13 mouse cellular contexts compared by ENCODE assay signal in the genomic region with DNA sequence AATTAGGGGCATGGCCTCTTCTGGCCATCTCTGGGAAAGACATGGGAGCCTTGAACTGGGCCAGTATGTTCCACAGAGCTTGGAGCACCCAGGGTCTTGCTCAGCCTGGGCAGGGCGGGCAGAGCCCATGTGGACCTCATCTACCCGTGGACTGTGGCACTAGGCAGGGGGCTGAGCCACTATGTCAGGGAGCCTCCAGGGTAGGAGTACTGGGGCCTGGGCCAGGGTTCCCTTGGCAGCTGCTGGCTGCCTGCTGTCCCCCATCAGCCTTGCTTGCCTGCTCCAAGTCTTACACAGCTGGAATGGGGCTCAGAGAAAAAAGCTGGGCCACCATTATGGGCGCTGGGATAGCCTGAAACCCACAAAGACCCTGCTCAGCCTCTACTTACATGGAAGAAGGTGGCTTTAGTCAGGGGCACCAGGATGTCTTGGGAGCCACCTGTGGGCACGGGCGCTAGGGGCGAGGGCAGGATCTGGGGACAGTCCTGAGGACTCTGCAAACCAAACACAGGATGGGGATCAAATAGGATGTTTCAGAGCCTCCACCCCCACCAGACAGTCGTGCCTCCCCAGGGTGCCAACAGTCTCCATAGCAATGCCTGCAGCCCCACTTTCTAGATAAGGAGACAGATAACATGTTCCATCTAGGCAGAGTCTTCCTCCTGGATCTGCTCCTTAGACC. TPM values are rescaled to one million over a fixed set of nuclear protein-coding genes. Genes with fewer than 3 reads are reported as not detected.
DNase-seq lines count a peak whose midpoint lies in the region; ATAC-seq and TF ChIP-seq lines count a peak whose summit lies in the region.
"Had no signal": no experiment of that assay in that cellular context is flagged by ENCODE, and none has a peak within 500 bp of the region (broad histone marks: within the 10 kb centered on the region; RNA-seq: fewer than 3 reads in every experiment).

No protein-coding gene starts in this region.

- no peak for TF ChIP-seq POLR2A in lung, adult 2 months (IDR thresholded peaks at IDR 0.05; ENCODE audit: borderline replicate concordance, extremely low read depth, low read depth, low read length)

- peaks cover 61% of the 10 kb centered on the region for H3K36me3 ChIP-seq in heart, embryonic 14.5 days (ENCODE audit: control insufficient read depth, insufficient read depth, low read length)
- H3K36me3 ChIP-seq in lung, embryonic 16.5 days (ENCODE audit: control insufficient read depth, insufficient read depth, low read length), result peaks cover 15% of the 10 kb centered on the region
- H3K36me3 ChIP-seq in embryonic facial prominence, embryonic 13.5 days, result peaks cover 41% of the 10 kb centered on the region
- peaks cover 7% of the 10 kb centered on the region; the same call in 1 of the 2 replicates for H3K36me3 ChIP-seq in forebrain, postnatal 0 days (ENCODE audit: insufficient read depth)
- peaks cover under 1% of the 10 kb centered on the region for H3K36me3 ChIP-seq in liver, embryonic 12.5 days
- H3K36me3 ChIP-seq: liver, embryonic 15.5 days had no signal

- intact Hi-C loops in heart, postnatal 25 days (cut with DNase I), result no loop called here

- no peaks in the 10 kb centered on the region for H3K9me3 ChIP-seq in heart, embryonic 14.5 days (ENCODE audit: control insufficient read depth, low read length)
- no peaks in the 10 kb centered on the region for H3K9me3 ChIP-seq in lung, embryonic 16.5 days (ENCODE audit: control insufficient read depth, low read length)
- no peaks in the 10 kb centered on the region for H3K9me3 ChIP-seq in embryonic facial prominence, embryonic 13.5 days
- no peaks in the 10 kb centered on the region for H3K9me3 ChIP-seq in forebrain, postnatal 0 days (ENCODE audit: low read length)
- no peaks in the 10 kb centered on the region for H3K9me3 ChIP-seq in liver, embryonic 12.5 days (replicated peaks)
- H3K9me3 ChIP-seq: liver, embryonic 15.5 days had no signal

- TF ChIP-seq CTCF in lung, adult 2 months (IDR thresholded peaks at IDR 0.05; ENCODE audit: insufficient read depth, low read length), result no peak
- TF ChIP-seq CTCF in forebrain, postnatal 0 days (IDR thresholded peaks at IDR 0.05; ENCODE audit: low read depth), result no peak

- H3K9ac ChIP-seq in heart, embryonic 14.5 days (ENCODE audit: low read length), result no peak overlapping the region
- no peak overlapping the region for H3K9ac ChIP-seq in lung, embryonic 16.5 days (ENCODE audit: low read length)
- H3K9ac ChIP-seq in embryonic facial prominence, embryonic 13.5 days, result peak overlapping the region; percentile 40
- H3K9ac ChIP-seq in forebrain, postnatal 0 days, result no peak overlapping the region
- H3K9ac ChIP-seq in liver, embryonic 12.5 days, result no peak overlapping the region
- H3K9ac ChIP-seq: liver, embryonic 15.5 days had no signal

- DNase-seq in heart, postnatal 25 days (ENCODE audit: low spot score), result no peak
- no peak for DNase-seq in lung, adult 2 months
- no peak for DNase-seq in forebrain, postnatal 0 days
- DNase-seq in urinary bladder, postnatal 36 days (ENCODE audit: low spot score in 2 of 2), result no peak
- DNase-seq: adrenal gland, postnatal 36 days; kidney, adult 18-20 months had no signal

- no peak overlapping the region for H3K4me3 ChIP-seq in heart, embryonic 14.5 days (ENCODE audit: control insufficient read depth in 1 of 2, insufficient read depth in 1 of 2, low read depth in 1 of 2, low read length in 2 of 2)
- no peak overlapping the region for H3K4me3 ChIP-seq in lung, embryonic 16.5 days (ENCODE audit: low read length)
- H3K4me3 ChIP-seq in lung, adult 2 months (replicated peaks; ENCODE audit: extremely low read depth, low read depth, low read length), result no peak overlapping the region
- H3K4me3 ChIP-seq in embryonic facial prominence, embryonic 13.5 days, result no peak overlapping the region
- no peak overlapping the region for H3K4me3 ChIP-seq in forebrain, postnatal 0 days (ENCODE audit: low read depth, low read length)
- H3K4me3 ChIP-seq in liver, embryonic 12.5 days, result no peak overlapping the region
- H3K4me3 ChIP-seq: liver, embryonic 15.5 days had no signal

- H3K4me1 ChIP-seq in heart, embryonic 14.5 days (ENCODE audit: control insufficient read depth in 2 of 2, insufficient read depth in 2 of 2, low read length in 2 of 2), result peaks cover 24 to 33% of the 10 kb centered on the region in 2 experiments
- peaks cover 23% of the 10 kb centered on the region for H3K4me1 ChIP-seq in lung, embryonic 16.5 days (replicated peaks; ENCODE audit: control insufficient read depth, insufficient read depth, low read length)
- peaks cover 17% of the 10 kb centered on the region for H3K4me1 ChIP-seq in lung, adult 2 months (ENCODE audit: control insufficient read depth, insufficient read depth, low read length)
- H3K4me1 ChIP-seq in embryonic facial prominence, embryonic 13.5 days, result peaks cover 64% of the 10 kb centered on the region
- 0 out of 2 replicates have a peak, but pooled peaks cover 2% of the 10 kb centered on the region for H3K4me1 ChIP-seq in forebrain, postnatal 0 days (ENCODE audit: insufficient read depth)
- H3K4me1 ChIP-seq in liver, embryonic 12.5 days, result peaks cover 23% of the 10 kb centered on the region; the same call in 1 of the 2 replicates

- 68% methylated on average over 7 of the region's 7 CpGs for WGBS in heart, embryonic 14.5 days
- 58% methylated on average over 7 of the region's 7 CpGs for WGBS in lung, embryonic 16.5 days
- 70% methylated on average over 7 of the region's 7 CpGs for WGBS in lung, adult 2 months
- WGBS in embryonic facial prominence, embryonic 13.5 days, result 77% methylated on average over 7 of the region's 7 CpGs
- 74% methylated on average over 7 of the region's 7 CpGs for WGBS in forebrain, postnatal 0 days
- 66% methylated on average over 7 of the region's 7 CpGs for WGBS in liver, embryonic 12.5 days (ENCODE audit: insufficient replicate concordance)

- no peaks in the 10 kb centered on the region for H3K27me3 ChIP-seq in heart, embryonic 14.5 days (ENCODE audit: control insufficient read depth, insufficient read depth, low read length)
- no peaks in the 10 kb centered on the region for H3K27me3 ChIP-seq in lung, embryonic 16.5 days (ENCODE audit: control insufficient read depth, insufficient read depth, low read depth, low read length)
- no peaks in the 10 kb centered on the region; the same call in 1 of the 2 replicates for H3K27me3 ChIP-seq in embryonic facial prominence, embryonic 13.5 days
- H3K27me3 ChIP-seq in forebrain, postnatal 0 days (ENCODE audit: insufficient read depth, low read length), result no peaks in the 10 kb centered on the region
- no peaks in the 10 kb centered on the region for H3K27me3 ChIP-seq in liver, embryonic 12.5 days (replicated peaks)
- H3K27me3 ChIP-seq: CH12.LX; liver, embryonic 15.5 days had no signal

- H3K4me2 ChIP-seq in heart, embryonic 14.5 days (ENCODE audit: low read length), result no peak overlapping the region
- no peak overlapping the region for H3K4me2 ChIP-seq in lung, embryonic 16.5 days (ENCODE audit: low read depth, low read length)
- peak overlapping the region; percentile 20; the same call in 1 of the 2 replicates for H3K4me2 ChIP-seq in embryonic facial prominence, embryonic 13.5 days
- H3K4me2 ChIP-seq in forebrain, postnatal 0 days (ENCODE audit: low read depth), result no peak overlapping the region
- no peak overlapping the region for H3K4me2 ChIP-seq in liver, embryonic 12.5 days
- H3K4me2 ChIP-seq: liver, embryonic 15.5 days had no signal

- ATAC-seq in heart, embryonic 14.5 days (ENCODE audit: insufficient number of reproducible peaks, insufficient read depth, low FRiP score, low read depth), result 0 out of 2 replicates have a peak, but pooled peaks have one; percentile 13
- peak; percentile 61 for ATAC-seq in lung, embryonic 16.5 days (ENCODE audit: low read depth)
- ATAC-seq in embryonic facial prominence, embryonic 13.5 days (ENCODE audit: insufficient number of reproducible peaks, insufficient read depth, low FRiP score, low TSS enrichment, low read depth), result peak; percentile 44; the same call in 1 of the 2 replicates
- peak; percentile 28 for ATAC-seq in forebrain, postnatal 0 days
- no peak for ATAC-seq in liver, embryonic 12.5 days

- H3K27ac ChIP-seq in heart, embryonic 14.5 days (replicated peaks in 1 of 2; ENCODE audit: control insufficient read depth in 1 of 2, insufficient read depth in 1 of 2, low read depth in 2 of 2, low read length in 2 of 2), result no peak overlapping the region
- peak overlapping the region; percentile 38 for H3K27ac ChIP-seq in lung, embryonic 16.5 days (ENCODE audit: low read length)
- H3K27ac ChIP-seq in embryonic facial prominence, embryonic 13.5 days, result peak overlapping the region; percentile 82
- H3K27ac ChIP-seq in forebrain, postnatal 0 days (ENCODE audit: low read depth, low read length), result no peak overlapping the region
- no peak overlapping the region for H3K27ac ChIP-seq in liver, embryonic 12.5 days
- H3K27ac ChIP-seq: liver, embryonic 15.5 days had no signal

RNA-seq across cellular contexts. Expression of a gene that starts 22.6 kb away (rescaled TPM):
- polyA plus RNA-seq in heart, embryonic 14.5 days (2014; fragmentation: Nextera tagmentation; extraction: Ambion mirVana), result 58.8 and 68.9 TPM in 2 replicates
- 10 to 100 TPM; 79.7 to 91.8 TPM for total RNA-seq in heart, postnatal 25 days (2021)
- polyA plus RNA-seq in lung, embryonic 16.5 days (2015; fragmentation: Nextera tagmentation; extraction: Ambion mirVana), result 45.2 and 47.8 TPM in 2 replicates
- polyA plus RNA-seq in lung, adult 2 months (2012; rRNA removed), result 146 and 185 TPM in 2 replicates
- polyA plus RNA-seq in embryonic facial prominence, embryonic 13.5 days (2015; fragmentation: Nextera tagmentation; extraction: Ambion mirVana), result 25.2 and 40.3 TPM in 2 replicates
- 44.1 and 63.3 TPM in 2 replicates for total RNA-seq in forebrain, postnatal 0 days (2014; rRNA removed)
- 16.9 and 17.6 TPM in 2 replicates for polyA plus RNA-seq in forebrain, postnatal 0 days (2015; fragmentation: Nextera tagmentation; extraction: Ambion mirVana)
- polyA plus RNA-seq in liver, embryonic 12.5 days (2016; fragmentation: Nextera tagmentation; extraction: Ambion mirVana), result 16.2 TPM in 2 replicates

RNA-seq across cellular contexts. Expression of a gene that starts 27.5 kb away (rescaled TPM):
- not detected in 2 replicates for polyA plus RNA-seq in heart, embryonic 14.5 days (2014; fragmentation: Nextera tagmentation; extraction: Ambion mirVana)
- total RNA-seq in heart, postnatal 25 days (2021), result not detected
- polyA plus RNA-seq in lung, embryonic 16.5 days (2015; fragmentation: Nextera tagmentation; extraction: Ambion mirVana), result not detected in 2 replicates
- not detected in 2 replicates for polyA plus RNA-seq in lung, adult 2 months (2012; rRNA removed)
- polyA plus RNA-seq in embryonic facial prominence, embryonic 13.5 days (2015; fragmentation: Nextera tagmentation; extraction: Ambion mirVana), result not detected in 2 replicates
- not detected in 2 replicates for total RNA-seq in forebrain, postnatal 0 days (2014; rRNA removed)
- polyA plus RNA-seq in forebrain, postnatal 0 days (2015; fragmentation: Nextera tagmentation; extraction: Ambion mirVana), result not detected in 2 replicates
- not detected in 2 replicates for polyA plus RNA-seq in liver, embryonic 12.5 days (2016; fragmentation: Nextera tagmentation; extraction: Ambion mirVana)
- total RNA-seq: adrenal gland, postnatal 36 days; granulocyte monocyte progenitor cell, adult 5-6 weeks had no signal
- polyA plus RNA-seq: liver, embryonic 15.5 days had no signal

RNA-seq across cellular contexts. Expression of a gene that starts 40.7 kb away (rescaled TPM):
- polyA plus RNA-seq in heart, embryonic 14.5 days (2014; fragmentation: Nextera tagmentation; extraction: Ambion mirVana), result 0.07 TPM in 1 of 2 replicates, not detected in the other
- under 1 TPM; 0.18 to 0.34 TPM for total RNA-seq in heart, postnatal 25 days (2021)
- polyA plus RNA-seq in lung, embryonic 16.5 days (2015; fragmentation: Nextera tagmentation; extraction: Ambion mirVana), result 0.08 and 0.16 TPM in 2 replicates
- 1.0 and 1.3 TPM in 2 replicates for polyA plus RNA-seq in lung, adult 2 months (2012; rRNA removed)
- 0.14 and 0.43 TPM in 2 replicates for polyA plus RNA-seq in embryonic facial prominence, embryonic 13.5 days (2015; fragmentation: Nextera tagmentation; extraction: Ambion mirVana)
- 0.23 and 0.57 TPM in 2 replicates for total RNA-seq in forebrain, postnatal 0 days (2014; rRNA removed)
- 0.08 TPM in 1 of 2 replicates, not detected in the other for polyA plus RNA-seq in forebrain, postnatal 0 days (2015; fragmentation: Nextera tagmentation; extraction: Ambion mirVana)
- not detected in 2 replicates for polyA plus RNA-seq in liver, embryonic 12.5 days (2016; fragmentation: Nextera tagmentation; extraction: Ambion mirVana)
- total RNA-seq: granulocyte monocyte progenitor cell, adult 5-6 weeks had no signal
- polyA plus RNA-seq: liver, embryonic 15.5 days had no signal

Comparison
In these comparisons a context has a peak if more than half of its experiments do, and no peak if none do; other contexts are left out.
1. H3K27ac ChIP-seq: peak in lung, embryonic 16.5 days (single experiment) and embryonic facial prominence, embryonic 13.5 days (single experiment); none in heart, embryonic 14.5 days (0 of 2), forebrain, postnatal 0 days (single experiment) and liver, embryonic 12.5 days (single experiment).